15 mouse cellular contexts compared by ENCODE assay signal in genomic region chr6:51573136-51573535, GRCm38 (mm10).
"Had no signal": no experiment of that assay in that cellular context is flagged by ENCODE, and none has a peak within 500 bp of the region (broad histone marks: within the 10 kb centered on the region; RNA-seq: fewer than 3 reads in every experiment).

No protein-coding gene starts in this region.

- H3K27me3 ChIP-seq: neural tube, embryonic 12.5 days; neural tube, embryonic 13.5 days; neural tube, embryonic 15.5 days; stomach, embryonic 15.5 days had no signal

- DNase-seq: retina, postnatal 1 day; right cerebral cortex, adult 18-20 months; right cerebral cortex, postnatal 14 days; right cerebral cortex, postnatal 4 days; spleen, adult 18-20 months; thymus, adult 18-20 months; thymus, adult 2 months; thymus, postnatal 14 days; thymus, postnatal 25 days; thymus, postnatal 36 days; thymus, postnatal 4 days had no signal

- H3K4me3 ChIP-seq: neural tube, embryonic 12.5 days; neural tube, embryonic 13.5 days; neural tube, embryonic 15.5 days; stomach, embryonic 15.5 days had no signal

- H3K36me3 ChIP-seq: neural tube, embryonic 12.5 days; neural tube, embryonic 13.5 days; neural tube, embryonic 15.5 days; stomach, embryonic 15.5 days had no signal

- H3K9me3 ChIP-seq: neural tube, embryonic 12.5 days; neural tube, embryonic 13.5 days; neural tube, embryonic 15.5 days; stomach, embryonic 15.5 days had no signal

- H3K9ac ChIP-seq: neural tube, embryonic 12.5 days; neural tube, embryonic 13.5 days; neural tube, embryonic 15.5 days; stomach, embryonic 15.5 days had no signal

- H3K4me1 ChIP-seq: neural tube, embryonic 12.5 days; neural tube, embryonic 13.5 days; neural tube, embryonic 15.5 days; stomach, embryonic 15.5 days had no signal

- H3K4me2 ChIP-seq: neural tube, embryonic 12.5 days; neural tube, embryonic 13.5 days; neural tube, embryonic 15.5 days; stomach, embryonic 15.5 days had no signal

- H3K27ac ChIP-seq: neural tube, embryonic 12.5 days; neural tube, embryonic 13.5 days; neural tube, embryonic 15.5 days; stomach, embryonic 15.5 days had no signal
